Mouse (Mus musculus) cerebellum, postnatal 10 days (tissue): ENCODE measurements around the gene Dcaf8.
"Not testable (repeated sequence)": the region's sequence is repeated elsewhere in the genome, so short reads cannot be mapped to it uniquely, and the experiment has no call there.

Experiments
- DNase-seq, 2 experiments: peaks; one replicate each; pipeline ENCODE4 v3.0.0; 2021; ENCODE audit warnings: mixed read lengths in 2 of 2

Dcaf8 gene

GRCm38 (mm10) chr1:172219451-172220406 lies 71.8 kb downstream of the Dcaf8 start, which contains the start of gene Casq1:
TSS of gene Casq1 (minus strand) at chr1:172219868.
- DNase-seq = no peak

GRCm38 (mm10) chr1:172220414-172220813 lies 72.5 kb downstream of the Dcaf8 start:
- DNase-seq = peak; percentile 52 to 73

GRCm38 (mm10) chr1:172221297-172222063 lies 73.6 kb downstream of the Dcaf8 start:
- DNase-seq = no peak

GRCm38 (mm10) chr1:172228209-172228608 lies 80.3 kb downstream of the Dcaf8 start:
- DNase-seq = peak; percentile 82 to 84

GRCm38 (mm10) chr1:172229215-172229614 lies 81.3 kb downstream of the Dcaf8 start:
- DNase-seq = no peak

GRCm38 (mm10) chr1:172240945-172241708 lies 93.2 kb downstream of the Dcaf8 start:
- DNase-seq = no peak

GRCm38 (mm10) chr1:172242401-172242800 lies 94.5 kb downstream of the Dcaf8 start:
- DNase-seq = no peak

GRCm38 (mm10) chr1:172243547-172244205 lies 95.8 kb downstream of the Dcaf8 start:
- DNase-seq = peak; percentile 59 to 62

GRCm38 (mm10) chr1:172244645-172245044 lies 96.8 kb downstream of the Dcaf8 start:
- DNase-seq = not testable (repeated sequence)
